Mouse (Mus musculus): ENCODE results near the gene Fxr2. TPM values are rescaled to one million over a fixed set of nuclear protein-coding genes. Genes with fewer than 3 reads are reported as not detected.

The Fxr2 gene
- total RNA-seq, 4 experiments from 2014 or later = 104 to 114 (median 108) TPM

DNA sequence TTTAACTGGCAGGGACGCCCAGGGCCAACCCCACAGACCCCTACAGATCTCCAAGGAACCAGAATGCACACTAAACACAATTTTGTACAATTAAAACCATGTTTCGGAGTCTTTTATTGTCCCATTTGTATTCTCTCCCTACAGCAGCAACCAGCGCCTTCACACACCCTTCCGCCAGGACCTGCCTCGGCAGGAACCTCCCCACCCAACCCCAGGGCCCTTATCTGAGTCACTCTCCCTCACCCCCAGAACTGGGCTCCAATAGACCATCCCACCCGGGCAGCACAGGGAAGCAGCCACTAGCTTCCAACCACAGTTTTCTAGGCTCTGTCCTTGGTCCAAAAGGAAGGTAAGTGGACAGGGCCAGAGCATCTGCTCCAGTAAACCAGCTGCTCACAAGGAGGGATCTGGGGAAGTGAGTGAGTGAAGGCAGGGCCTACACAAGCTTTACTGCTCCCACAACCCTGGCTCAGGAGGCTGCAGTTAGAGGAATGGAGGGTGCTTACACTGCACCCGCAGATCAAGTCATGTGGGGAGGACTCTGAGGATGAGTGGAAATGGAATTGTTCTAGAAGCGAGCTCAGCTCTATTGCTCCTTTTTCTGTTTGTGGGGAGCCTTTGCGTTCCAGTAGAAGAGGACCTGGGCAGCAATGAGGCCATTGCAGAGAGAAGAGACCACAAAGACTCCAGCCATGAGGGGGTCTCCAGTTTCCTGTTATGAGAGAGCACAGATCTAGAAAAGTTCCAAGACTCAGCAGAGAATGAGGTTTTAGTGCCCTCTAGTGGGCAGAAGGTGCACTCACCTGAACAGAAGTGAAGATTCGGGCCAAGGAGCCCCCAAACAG lies 24.0 kb downstream of the Fxr2 start:
- no peak for DNase-seq (ENCODE audit: low spot score in 2 of 2)

DNA sequence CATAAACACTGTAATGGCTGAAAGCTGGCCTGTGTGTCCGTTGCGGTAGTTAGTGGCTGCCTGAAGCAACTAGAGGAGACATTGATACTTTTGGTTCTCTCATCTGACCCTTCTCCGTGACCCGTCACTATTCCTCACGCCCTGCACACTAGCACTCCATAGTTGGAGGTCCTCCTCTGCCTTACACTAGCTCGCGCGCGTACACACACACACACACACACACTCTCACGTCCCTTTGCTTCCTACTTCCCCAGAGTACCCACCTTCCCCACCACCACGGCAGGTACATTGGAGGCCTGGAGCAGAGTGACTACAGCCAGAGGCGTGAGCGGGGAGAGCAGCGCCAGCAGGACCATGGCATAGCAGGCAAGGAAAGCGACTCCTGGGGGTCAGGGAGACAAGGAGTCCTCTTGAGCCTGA lies 24.7 kb downstream of the Fxr2 start:
- DNase-seq (ENCODE audit: low spot score in 2 of 2) = no peak

DNA sequence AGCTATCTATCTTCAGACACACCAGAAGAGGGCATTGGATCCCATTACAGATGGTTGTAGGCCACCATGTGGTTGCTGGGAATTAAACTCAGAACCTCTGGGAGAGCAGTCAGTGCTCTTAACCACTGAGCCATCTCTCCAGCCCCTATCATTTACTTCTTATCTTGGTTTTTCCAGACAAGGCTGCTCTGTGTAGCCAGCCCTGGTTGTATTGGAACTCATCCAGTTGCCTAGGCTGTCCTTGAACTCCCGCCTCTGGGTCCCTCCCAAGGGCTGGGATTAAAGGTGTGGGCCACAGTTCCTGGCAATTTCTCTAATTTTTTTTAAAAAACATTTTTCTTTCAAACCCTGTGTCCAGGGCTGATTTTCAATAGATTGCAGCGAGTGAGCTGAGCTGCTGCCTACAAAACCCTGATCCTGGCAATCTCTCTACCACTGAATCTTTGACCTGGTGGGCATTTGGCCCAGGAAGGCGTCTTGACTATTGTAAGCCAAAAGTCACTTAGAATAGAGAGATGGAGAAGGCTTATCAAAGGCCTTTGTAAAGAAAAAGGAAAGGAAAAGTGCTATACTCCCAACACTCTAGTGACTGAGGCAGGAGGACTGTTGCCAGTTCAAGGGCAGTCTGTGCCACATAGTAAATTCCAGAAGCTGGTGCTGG lies 28.6 kb downstream of the Fxr2 start:
- DNase-seq (ENCODE audit: low spot score in 2 of 2) = no peak

DNA sequence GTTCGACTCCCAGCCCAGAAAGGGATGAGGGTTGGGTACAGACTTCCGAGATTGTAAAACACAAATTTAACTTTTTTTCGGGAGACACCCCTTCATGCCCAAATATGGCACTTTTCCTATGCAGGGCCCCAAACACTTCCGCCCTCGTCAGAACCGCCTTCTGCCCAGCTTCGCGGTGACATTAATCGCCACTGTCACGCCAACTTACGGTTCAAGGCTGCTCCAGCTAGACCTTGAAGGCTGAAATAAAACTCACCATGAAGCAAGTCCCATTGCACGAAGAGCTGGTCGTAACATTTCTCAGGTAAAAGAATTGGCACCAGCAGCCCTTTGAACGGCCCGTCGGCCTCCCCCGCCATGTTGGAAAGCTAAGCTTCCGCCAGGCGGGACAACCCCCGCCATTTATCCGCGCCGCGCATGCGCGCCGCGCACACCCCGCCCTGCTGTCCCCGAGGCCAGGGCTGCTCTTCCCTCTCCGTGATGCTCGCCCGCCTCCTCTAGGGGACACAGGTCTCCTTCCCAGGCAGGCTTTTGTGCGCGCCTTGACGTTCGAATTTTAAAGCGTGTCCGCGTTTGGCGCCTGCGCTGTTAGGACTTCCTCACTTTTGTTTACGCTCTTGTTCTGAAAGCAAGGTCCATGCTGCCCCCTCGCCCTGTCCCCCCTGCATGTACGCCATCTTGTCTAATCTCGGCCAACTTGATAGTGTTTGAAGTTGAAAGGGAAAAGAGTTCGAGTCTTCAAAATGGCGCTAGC lies 29.6 kb downstream of the Fxr2 start, which contains the start of gene Mpdu1:
Gene Mpdu1, minus strand, starts transcription at position 430 of the 754 bp plus-strand sequence.
- DNase-seq (ENCODE audit: low spot score in 2 of 2) = peak; percentile 85 to 92

DNA sequence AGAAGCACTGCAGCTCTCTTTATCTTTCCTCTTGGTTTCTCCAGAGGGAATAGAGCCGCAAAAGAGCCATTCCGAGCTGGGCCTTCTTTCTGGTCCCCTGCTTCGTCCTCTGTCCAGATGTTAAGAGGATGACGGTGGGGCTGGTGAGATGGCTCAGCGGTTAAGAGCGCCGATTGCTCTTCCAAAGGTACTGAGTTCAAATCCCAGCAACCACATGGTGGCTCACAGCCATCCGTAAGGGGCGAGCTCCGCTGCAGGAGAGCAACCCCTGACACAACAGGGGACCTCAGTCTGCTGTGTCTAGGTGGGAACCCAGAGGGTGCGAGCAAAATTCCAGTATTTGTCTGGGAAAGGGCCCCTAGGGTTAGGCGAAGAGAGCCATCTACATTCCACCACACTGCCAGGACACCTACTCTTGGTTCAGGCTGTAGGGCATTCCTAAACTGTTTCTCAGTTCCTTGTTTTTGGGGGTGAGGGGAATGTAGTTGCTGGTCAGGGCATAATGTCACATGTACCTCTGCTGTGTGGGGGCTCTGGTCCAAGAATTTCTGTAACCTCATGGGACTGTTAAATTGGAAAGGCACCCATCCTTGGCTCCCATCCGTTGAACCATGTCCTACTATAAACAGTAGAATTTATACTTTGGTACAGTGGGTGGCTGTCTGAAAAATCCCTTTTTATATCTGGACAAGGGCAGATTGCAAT lies 30.3 kb downstream of the Fxr2 start:
- no peak for DNase-seq (ENCODE audit: low spot score in 2 of 2)

DNA sequence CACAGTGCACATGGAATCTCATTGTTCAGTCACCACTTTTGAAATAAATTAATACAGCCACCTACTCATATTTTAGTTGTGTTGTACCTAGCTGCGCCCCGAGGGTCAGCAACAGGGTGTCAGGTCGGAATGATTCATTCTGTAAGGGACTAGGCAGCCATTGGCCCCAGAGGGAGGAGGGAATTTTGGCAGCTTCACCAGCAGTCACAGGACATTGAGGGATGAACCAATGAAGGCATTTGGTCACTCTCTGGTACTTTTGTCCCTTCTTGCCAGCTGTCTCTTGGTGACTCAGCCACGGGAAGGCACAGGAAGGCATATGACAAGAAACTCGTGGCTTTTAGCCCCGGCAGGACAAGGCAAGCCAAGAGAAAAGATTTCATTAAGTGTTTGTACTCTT lies 31.0 kb downstream of the Fxr2 start:
- DNase-seq (ENCODE audit: low spot score in 2 of 2) = no peak

DNA sequence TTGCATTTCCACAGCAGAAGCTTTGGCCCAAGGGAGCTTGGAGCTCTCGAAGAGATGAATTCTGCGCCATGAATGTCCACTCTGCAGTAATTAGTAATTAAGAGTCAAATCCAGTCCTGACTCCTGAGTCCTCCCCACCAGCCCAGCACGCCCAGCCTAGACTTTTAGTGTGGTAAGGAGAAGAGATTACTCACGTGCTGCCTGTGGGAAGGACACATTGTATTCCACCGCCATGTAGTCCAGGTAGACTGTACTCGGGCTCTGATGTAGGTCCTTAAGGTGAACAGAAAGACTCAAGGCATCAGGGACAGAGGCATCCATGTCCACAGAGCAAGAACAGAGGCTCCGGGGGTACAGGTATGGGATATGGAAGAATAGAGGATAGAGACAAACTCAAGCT lies 32.1 kb downstream of the Fxr2 start:
- no peak for DNase-seq (ENCODE audit: low spot score in 2 of 2)

DNA sequence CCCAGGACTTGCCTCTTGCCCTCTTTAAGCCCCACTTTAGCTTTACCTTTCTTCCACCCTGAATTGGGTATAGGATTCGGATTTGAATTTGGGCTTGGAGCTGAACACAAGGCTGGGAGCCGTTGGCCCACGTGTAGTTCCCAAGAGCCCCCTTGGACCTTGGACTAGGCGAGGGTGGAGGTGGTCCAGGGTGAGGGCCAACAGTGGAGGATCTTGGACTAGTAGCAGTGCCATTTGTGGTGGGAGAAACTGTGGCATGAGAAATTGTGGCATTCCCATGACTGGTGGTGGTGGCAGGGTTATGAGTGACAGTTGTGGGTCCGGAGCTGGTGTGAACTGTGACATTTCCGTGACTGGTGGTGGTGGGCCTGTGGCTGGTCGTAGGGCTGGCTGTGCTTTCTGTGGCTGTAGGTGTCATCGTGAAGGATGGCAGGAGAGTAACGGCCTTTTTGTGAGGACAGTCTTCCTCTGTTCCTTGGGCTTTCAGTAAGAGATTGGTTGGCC lies 32.7 kb downstream of the Fxr2 start:
- no peak for DNase-seq (ENCODE audit: low spot score in 2 of 2)

DNA sequence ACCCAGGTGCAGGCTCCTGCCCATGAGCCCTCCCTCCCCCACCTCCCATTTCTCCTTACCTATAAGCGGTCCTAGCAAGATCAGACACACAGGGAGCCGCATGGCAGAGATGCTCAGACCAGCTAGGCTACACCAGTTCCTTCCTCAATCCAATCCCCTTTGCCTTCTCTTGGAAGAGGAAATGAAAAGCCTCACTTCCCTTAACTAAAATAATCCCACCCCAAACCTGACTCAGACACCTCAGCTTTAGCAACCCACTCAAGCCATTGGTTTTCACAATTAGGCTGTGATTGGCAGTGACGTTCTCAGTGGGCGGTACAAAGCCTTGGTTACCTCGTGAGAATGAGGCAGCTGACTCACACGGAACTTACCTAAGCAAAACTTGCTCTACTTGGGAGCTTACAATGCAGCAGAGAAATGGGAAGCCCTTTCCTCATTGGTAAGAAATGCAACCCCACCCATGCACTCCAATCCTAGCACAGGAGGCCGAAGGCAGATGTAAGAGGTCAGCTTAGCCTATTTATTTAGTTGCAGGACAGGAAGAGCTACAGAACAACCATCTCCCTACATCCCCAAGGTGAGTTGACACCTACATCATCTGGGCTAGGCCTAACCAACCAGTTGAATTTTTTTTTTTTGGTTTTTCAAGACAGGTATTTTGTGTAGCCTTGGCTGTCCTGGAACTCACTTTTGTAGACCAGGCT lies 33.3 kb downstream of the Fxr2 start, which contains the start of gene Cd68:
Gene Cd68, minus strand, starts transcription at position 193 of the 704 bp plus-strand sequence.
- DNase-seq (ENCODE audit: low spot score in 2 of 2) = no peak

DNA sequence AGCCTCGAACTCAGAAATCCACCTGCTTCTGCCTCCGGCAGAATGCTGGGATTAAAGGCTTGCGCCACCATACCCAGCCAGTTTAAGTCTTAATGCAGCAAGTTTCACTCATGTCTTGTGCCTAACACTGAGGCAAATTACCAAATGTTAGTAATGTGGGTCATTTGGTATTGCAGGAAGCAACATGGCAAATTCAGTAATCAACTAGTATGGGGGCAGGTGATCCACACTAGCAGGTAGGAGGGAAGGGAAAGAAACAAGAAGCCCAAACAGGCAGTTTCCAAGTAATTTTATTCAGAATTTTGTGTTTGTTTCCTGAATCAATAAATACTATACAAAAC lies 33.8 kb downstream of the Fxr2 start:
- DNase-seq (ENCODE audit: low spot score in 2 of 2) = no peak

DNA sequence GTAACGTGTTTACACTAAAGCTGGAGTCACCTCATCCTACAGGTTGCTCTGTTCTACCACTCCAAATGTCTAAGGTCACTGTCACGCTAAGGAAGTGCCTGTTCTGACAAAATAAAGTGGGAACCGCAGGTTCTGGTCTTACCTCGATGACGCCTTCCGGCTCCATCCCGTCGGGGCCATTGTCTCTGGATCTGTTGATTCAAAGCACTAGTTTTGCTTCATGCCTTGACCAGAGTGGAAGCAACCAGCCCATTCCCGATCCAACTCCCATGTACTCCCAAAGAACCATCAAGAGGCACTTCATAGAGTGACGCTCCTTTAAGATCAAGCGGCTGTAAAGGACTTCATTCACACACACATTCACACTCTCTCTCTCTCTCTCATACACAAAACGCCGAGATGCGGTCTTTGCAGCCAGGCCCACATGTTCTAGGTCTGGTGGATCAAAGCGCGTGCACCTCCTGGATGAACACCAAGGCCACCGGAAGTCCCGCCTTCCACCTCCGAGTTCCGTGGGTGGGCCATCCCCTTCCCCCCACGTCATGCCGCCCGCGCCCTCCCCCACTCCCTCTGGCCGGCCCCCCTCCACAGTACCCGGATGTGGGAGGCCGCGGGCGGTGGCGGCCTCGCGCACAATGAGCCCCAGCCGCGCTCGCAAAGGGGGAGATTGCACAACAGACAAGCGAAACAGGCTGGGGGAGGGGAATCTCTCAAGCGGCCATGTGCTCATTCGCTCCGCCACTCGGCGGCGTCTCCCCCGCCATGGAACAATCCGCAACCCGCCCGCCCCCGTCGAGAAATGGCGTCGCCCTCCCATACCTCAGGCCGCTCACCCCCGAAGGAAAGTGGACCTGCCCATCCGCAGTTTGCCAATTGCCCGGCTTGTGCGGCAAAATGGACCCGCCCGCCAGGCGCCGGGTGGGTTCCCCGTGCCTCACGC lies 38.3 kb downstream of the Fxr2 start:
- DNase-seq (ENCODE audit: low spot score in 2 of 2) = peak; percentile 89 to 93

DNA sequence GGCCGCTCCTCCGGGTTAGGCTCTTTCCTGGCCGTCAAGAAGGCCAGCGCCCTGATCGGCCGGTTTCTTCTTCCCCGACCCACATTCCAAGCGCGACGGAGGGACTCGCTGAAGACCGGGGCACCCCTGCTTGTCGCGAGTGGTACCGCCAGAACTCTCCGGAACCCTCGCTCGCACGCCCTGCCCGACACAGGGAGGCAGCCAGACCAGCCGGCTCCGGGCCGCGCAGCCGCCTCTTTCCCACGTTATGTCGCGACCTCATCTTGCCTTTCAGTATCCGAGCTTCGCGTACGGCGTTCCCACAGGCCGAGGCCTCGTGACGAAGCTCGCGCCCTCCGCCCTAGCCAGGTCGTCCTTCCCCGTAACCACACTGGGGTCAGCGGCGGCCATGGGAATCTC lies 38.9 kb downstream of the Fxr2 start:
- no peak for DNase-seq (ENCODE audit: low spot score in 2 of 2)

DNA sequence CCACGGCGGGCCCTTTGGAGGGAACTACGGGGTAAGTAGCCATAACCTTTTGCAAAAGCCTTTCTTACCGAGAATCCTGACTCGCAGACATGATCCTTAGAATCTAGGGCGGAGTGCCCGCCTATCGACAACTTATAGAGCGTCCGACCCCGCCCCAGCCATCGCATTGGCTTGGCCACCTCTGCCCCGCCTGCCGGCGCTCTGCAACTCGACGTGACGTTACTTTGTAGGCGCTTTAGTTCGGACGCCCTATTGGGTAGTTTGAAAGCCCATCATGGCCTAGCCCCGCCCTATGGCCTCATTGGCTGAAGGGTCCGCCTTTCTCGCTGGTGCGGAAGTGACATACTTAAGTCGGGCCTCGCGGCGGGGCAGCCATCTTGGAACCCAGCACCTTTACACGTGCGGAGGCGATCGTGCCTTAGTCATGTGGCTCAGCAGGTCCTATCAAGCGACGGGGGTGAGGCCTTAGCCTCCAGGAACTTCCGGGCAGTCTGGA lies 39.5 kb downstream of the Fxr2 start, which contains the start of gene Eif4a1:
Gene Eif4a1, minus strand, starts transcription at position 213 of the 496 bp plus-strand sequence.
- DNase-seq (ENCODE audit: low spot score in 2 of 2) = peak; percentile 100

DNA sequence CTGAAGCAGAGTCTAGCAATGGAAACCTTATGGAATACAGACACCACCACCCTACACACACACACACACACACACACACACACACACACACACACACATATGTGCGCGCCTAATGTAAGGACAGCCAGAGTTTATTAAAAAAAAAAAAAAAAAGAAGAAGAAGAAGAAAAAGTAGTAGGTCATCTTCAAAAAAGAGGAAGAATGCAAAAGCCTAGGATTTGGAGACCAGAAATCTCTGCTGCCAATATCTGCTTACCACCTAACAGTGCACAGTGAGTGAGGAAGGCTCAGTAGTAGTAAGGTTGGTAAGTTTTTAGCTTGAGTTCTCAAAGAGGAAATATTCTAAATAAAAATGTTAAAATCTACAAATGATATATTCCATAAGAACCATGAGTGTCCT lies 46.4 kb downstream of the Fxr2 start:
- no peak for DNase-seq (ENCODE audit: low spot score in 2 of 2)

DNA sequence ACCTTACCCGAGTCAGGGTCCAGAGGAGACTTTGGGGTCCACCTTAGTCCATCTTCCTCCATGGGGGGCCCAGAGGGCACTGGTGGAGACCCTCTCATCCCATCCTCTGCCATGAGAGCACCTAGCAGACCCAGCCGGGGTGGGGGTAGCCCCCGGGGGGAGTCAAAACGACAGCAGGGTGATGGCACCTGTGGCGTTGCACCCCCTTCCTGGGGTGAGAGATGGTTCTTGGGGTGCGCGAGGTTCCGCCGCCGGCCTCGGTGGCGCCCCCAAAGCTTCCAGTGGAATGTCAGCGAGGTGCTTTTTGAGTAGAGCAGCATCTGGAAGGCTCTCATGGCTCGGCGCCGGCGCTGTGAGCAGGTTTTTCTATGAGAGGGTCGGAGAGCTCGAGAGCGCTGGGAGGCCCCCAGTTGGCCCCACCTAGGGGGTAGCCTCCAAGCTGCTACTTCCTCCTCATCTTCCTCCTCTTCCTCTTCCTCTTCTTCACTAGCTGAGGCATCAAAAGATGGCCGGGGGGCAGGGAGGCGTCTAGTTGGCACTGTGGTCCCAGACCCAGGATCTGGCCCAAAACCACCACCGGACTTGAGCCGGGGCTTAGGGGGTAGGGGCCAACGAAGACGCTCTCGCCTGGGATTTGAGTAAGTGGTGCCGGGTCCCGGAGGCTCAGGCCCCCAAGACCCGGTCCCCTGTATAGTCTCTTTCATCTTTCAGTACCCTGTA lies 47.5 kb downstream of the Fxr2 start:
- no peak for DNase-seq (ENCODE audit: low spot score in 2 of 2)

DNA sequence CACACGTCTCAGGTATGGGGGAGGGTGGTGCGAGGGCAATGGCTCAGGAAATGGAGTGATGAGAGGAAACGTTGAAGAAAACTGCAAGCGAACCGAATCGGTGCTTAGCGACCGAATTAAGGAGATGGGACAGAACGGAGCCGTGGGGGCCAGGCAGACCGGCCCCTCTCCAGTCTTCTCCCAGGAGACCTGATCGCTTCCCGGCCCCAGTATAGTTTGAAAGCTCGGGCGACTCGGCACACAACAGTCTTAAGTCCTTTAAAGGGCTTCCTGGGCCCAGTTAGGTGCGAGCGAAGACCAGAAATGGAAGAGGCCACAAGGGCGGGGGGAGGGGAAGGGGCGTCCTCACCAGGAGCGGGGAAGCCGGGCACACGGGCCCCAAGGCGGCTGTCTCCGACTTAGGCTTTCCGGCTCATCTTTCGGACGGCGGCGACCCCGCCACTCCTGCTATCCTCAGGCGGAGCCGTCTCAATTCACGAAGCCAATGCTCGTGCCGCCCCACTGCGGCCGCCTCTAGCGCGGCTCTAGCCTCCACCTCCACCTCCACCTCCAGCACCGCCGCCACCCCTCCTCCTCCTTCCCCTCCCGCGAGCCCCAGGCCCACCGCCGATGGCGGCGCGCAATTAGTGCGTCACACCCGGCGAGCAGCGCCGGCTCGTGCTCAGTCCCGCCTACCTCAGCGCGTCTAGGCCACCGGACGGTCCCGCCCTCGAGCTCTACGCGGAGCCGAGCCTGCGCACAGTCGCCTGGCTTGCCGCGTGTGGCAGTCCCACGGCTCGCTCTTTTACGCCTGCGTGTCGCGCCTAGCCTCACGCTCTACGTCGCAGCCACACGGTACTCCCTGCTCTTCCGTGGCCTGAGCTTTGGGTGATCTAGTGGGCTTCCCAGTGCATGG lies 48.8 kb downstream of the Fxr2 start, which contains the start of gene Senp3:
Gene Senp3, minus strand, starts transcription at position 771 of the 895 bp plus-strand sequence.
- peak; percentile 89 to 96 for DNase-seq (ENCODE audit: low spot score in 2 of 2)

DNA sequence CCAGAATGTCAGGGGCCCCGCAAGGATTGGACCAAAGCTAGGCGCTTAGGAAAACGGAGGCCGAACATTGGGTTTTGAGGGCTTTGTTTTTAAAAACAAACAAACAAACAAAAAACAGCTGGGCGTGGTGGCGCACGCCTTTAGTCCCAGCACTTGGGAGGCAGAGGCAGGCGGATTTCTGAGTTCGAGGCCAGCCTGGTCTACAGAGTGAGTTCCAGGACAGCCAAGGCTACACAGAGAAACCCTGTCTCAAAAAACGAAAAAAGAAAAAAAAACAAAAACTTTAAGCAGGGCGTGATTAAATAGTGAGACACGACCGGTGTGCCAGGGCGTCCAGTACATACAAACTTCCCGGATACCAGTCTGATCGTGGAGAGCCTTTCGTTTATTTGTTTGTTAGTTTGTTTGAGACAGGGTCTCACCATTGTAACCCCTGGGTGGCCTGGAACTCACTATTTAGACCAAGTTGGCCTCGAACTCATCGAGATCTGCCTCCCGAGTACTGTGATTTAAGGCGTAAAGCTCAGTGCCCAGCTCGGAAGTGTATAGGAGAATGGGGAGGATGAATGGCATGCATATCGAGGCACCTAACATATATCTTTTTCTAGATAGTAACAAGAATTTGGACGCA lies 49.5 kb downstream of the Fxr2 start:
- DNase-seq (ENCODE audit: low spot score in 2 of 2) = no peak
